Comparison of ENCODE assay signal across 7 mouse cellular contexts in the genomic region with DNA sequence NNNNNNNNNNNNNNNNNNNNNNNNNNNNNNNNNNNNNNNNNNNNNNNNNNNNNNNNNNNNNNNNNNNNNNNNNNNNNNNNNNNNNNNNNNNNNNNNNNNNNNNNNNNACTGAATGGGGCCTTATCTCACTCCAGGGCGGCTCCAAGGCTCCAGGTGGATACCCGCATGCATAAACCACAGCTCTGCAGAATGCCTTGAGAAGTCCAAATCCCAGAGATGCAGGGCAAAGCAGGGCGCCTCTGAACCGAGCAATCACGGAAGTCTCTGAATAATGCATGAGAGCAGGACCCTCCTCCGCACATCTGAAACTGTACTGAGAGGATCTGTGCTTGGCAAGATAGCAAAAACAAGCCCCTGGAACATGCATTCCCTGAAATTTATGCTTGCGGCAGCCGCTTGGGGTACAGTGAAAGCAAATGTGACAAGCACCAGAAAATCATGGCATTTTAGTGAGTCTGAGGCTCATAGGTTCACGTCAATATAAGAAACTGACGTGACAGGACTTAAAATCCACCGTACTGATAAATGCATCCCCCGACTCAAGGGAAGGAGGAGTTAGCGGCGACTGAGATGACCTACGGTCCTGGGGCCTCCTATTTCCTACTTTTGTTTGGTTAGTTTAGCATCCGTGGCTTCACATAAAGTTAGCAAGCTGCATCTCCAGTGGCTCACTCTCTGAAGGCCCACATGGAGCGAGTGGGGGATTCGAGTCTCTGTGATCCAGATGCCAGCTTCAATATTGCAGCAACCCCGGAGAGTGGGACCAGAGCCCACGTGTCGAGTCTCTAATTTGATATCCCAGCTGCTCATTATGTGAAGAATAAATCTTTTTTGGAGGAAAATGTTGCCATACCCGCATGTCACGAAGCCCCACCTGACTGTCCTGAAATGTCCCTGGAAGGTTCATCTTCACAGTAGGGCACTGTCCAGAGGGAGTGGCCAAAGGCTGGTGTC.
DNase-seq lines count a peak whose midpoint lies in the region; ATAC-seq and TF ChIP-seq lines count a peak whose summit lies in the region.

No protein-coding gene starts in this region.

- H3K9ac ChIP-seq in kidney, embryonic 14.5 days (ENCODE audit: low read depth, low read length), result no peak overlapping the region

- intact Hi-C loops in left cerebral cortex, adult 2 months (cut with DNase I), result loop anchor here (5.0 to 10.0 kb wide), 5 partner anchors 147 to 760 kb away; a partner anchor contains a TSS

- ATAC-seq in kidney, embryonic 14.5 days (ENCODE audit: low FRiP score, low TSS enrichment), result no peak; the same call in 1 of the 2 replicates

- no peak overlapping the region for H3K4me3 ChIP-seq in kidney, embryonic 14.5 days (ENCODE audit: low read length)
- H3K4me3 ChIP-seq in left cerebral cortex, adult 2 months, result peak overlapping the region; percentile 25

- no peak overlapping the region for H3K27ac ChIP-seq in kidney, embryonic 14.5 days (ENCODE audit: low read depth, low read length)
- peak overlapping the region; percentile 71 for H3K27ac ChIP-seq in left cerebral cortex, adult 2 months

- no peaks in the 10 kb centered on the region for H3K36me3 ChIP-seq in kidney, embryonic 14.5 days (ENCODE audit: control insufficient read depth, insufficient read depth, low read length)

- no peaks in the 10 kb centered on the region for H3K9me3 ChIP-seq in kidney, embryonic 14.5 days (ENCODE audit: control insufficient read depth, low read length)

- H3K27me3 ChIP-seq in kidney, embryonic 14.5 days (ENCODE audit: control insufficient read depth, insufficient read depth, low read length), result no peaks in the 10 kb centered on the region

- WGBS in kidney, embryonic 14.5 days, result 52% methylated on average over 23 of the region's 23 CpGs

- peak overlapping the region; percentile 20; the same call in 1 of the 2 replicates for H3K4me2 ChIP-seq in kidney, embryonic 14.5 days (replicated peaks; ENCODE audit: low read depth, low read length)

- TF ChIP-seq CTCF in left cerebral cortex, adult 2 months (IDR thresholded peaks at IDR 0.05), result peak; percentile 12

- no peak for DNase-seq in kidney, adult 11 months
- peak; percentile 44 to 45 for DNase-seq in frontal cortex, postnatal 14 days (ENCODE audit: low spot score in 2 of 2)
- peak; percentile 27 to 56 for DNase-seq in left cerebral cortex, adult 2 months (ENCODE audit: extremely low spot score in 1 of 2, low spot score in 2 of 2)
- peak; percentile 37 for DNase-seq in right cerebral cortex, postnatal 14 days
- no peak for DNase-seq in natural killer cell, adult 2 months (ENCODE audit: low spot score in 2 of 2)
- DNase-seq in spleen, postnatal 4 days (ENCODE audit: low spot score in 2 of 2), result no peak

- H3K4me1 ChIP-seq in kidney, embryonic 14.5 days (ENCODE audit: control insufficient read depth, insufficient read depth, low read length), result 0 out of 2 replicates have a peak, but pooled peaks cover 4% of the 10 kb centered on the region

Comparison
In these comparisons a context has a peak if more than half of its experiments do, and no peak if none do; other contexts are left out.
1. DNase-seq: peak in frontal cortex, postnatal 14 days (2 of 2), left cerebral cortex, adult 2 months (2 of 2) and right cerebral cortex, postnatal 14 days (single experiment); none in kidney, adult 11 months (single experiment), natural killer cell, adult 2 months (0 of 2) and spleen, postnatal 4 days (0 of 2).